Mouse (Mus musculus) ES-Bruce4 (cell line): ENCODE results near the gene Ptprj.

Experiments used
- CTCF ChIP-seq: IDR thresholded peaks from one replicate; pipeline ENCODE4 v1.8.1; 2011; ENCODE audit warnings: low read depth, low read length
- POLR2A ChIP-seq: IDR thresholded peaks from one replicate; pipeline ENCODE4 v1.8.1; 2011; ENCODE audit warnings: low read length; ENCODE audit not compliant: insufficient read depth

DNA sequence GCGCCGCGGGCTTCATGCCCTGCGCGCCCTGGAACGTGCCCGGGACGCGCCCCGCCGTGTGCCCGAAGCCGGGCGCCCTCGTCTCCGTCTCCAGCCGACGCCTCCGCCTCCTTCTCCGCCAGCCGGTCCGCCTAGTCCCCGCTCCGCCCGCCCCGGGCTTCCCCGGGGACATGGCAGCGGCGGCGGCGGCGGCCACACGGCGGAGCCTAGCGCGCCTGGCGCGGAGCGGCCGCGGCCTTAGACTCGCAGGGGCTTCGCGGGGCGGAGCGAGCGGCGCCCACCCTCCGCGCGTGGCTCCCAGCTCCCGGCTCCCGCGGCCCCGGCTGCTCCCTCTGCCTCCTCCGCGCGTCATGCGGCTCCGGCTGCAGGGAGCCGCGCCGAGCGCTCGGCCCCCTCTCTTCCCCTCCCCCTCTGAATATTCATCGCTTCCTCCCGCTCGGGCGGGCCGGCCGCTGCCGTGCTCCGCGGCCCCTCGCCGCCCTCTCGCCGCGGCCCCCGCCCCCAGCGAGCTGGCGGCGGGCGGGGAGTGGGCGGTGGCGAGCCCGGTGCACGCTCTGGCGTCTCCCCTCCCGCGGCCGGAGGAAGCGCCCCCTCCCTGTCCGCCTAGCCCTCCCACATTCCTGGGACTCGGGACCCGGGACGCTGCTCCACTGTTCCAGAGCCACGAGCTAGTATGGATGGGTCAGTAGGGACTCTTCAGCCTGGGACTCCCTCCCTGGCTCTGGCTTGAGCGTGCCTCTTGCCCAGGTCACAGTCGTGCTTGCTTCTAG lies at the start of gene Ptprj:
- no peak for TF ChIP-seq POLR2A
- no peak for TF ChIP-seq CTCF
